Mouse (Mus musculus): ENCODE results near the gene P4hb.

- TF ChIP-seq CTCF (IDR thresholded peaks at IDR 0.05; ENCODE audit: borderline replicate concordance, insufficient read depth, low read depth, low read length) (no peak), POLR2A (IDR thresholded peaks at IDR 0.05; ENCODE audit: borderline replicate concordance, insufficient read depth, low read length) (no peak)
These were observed 44.1 kb downstream of the P4hb start for GRCm38 (mm10) chr11:120528903-120529302.

Measured in cerebellum, adult 2 months (tissue).